Mouse (Mus musculus): ENCODE data around the gene Naa15.
"Not testable (repeated sequence)": the region's sequence is repeated elsewhere in the genome, so short reads cannot be mapped to it uniquely, and the experiment has no call there.

The Naa15 gene

GRCm38 (mm10) chr3:51415098-51416072 lies at the start of gene Naa15:
Gene Naa15, plus strand, starts transcription at chr3:51415148.
- peak; percentile 97 for DNase-seq (ENCODE audit: low spot score)

GRCm38 (mm10) chr3:51365517-51365882 lies 49.4 kb upstream of the Naa15 start:
- DNase-seq (ENCODE audit: low spot score), result no peak

- DNase-seq (ENCODE audit: low spot score), result no peak
Measured at GRCm38 (mm10) chr3:51366926-51367325, 48.0 kb upstream of the Naa15 start.

GRCm38 (mm10) chr3:51368011-51368410 lies 46.9 kb upstream of the Naa15 start:
- DNase-seq (ENCODE audit: low spot score), result no peak

GRCm38 (mm10) chr3:51371826-51372225 lies 43.1 kb upstream of the Naa15 start:
- no peak for DNase-seq (ENCODE audit: low spot score)

GRCm38 (mm10) chr3:51372883-51373282 lies 42.1 kb upstream of the Naa15 start:
- no peak for DNase-seq (ENCODE audit: low spot score)

- DNase-seq (ENCODE audit: low spot score), result no peak
Measured at GRCm38 (mm10) chr3:51373544-51373943, 41.4 kb upstream of the Naa15 start.

- no peak for DNase-seq (ENCODE audit: low spot score)
Measured at GRCm38 (mm10) chr3:51375307-51376265, 39.4 kb upstream of the Naa15 start.

- DNase-seq (ENCODE audit: low spot score), result peak; percentile 63
Measured at GRCm38 (mm10) chr3:51377878-51378664, 36.9 kb upstream of the Naa15 start.

- DNase-seq (ENCODE audit: low spot score), result no peak
Measured at GRCm38 (mm10) chr3:51378665-51378946, 36.3 kb upstream of the Naa15 start.

GRCm38 (mm10) chr3:51379786-51380659 lies 34.9 kb upstream of the Naa15 start:
- DNase-seq (ENCODE audit: low spot score), result peak; percentile 29

GRCm38 (mm10) chr3:51380660-51381014 lies 34.3 kb upstream of the Naa15 start:
- no peak for DNase-seq (ENCODE audit: low spot score)

- DNase-seq (ENCODE audit: low spot score), result no peak
Measured at GRCm38 (mm10) chr3:51383409-51383808, 31.5 kb upstream of the Naa15 start.

GRCm38 (mm10) chr3:51386441-51387133 lies 28.4 kb upstream of the Naa15 start:
- DNase-seq (ENCODE audit: low spot score), result no peak

- no peak for DNase-seq (ENCODE audit: low spot score)
Measured at GRCm38 (mm10) chr3:51387134-51387451, 27.9 kb upstream of the Naa15 start.

- DNase-seq (ENCODE audit: low spot score), result no peak
Measured at GRCm38 (mm10) chr3:51387868-51388381, 27.0 kb upstream of the Naa15 start.

GRCm38 (mm10) chr3:51388904-51389303 lies 26.0 kb upstream of the Naa15 start:
- DNase-seq (ENCODE audit: low spot score), result no peak

- no peak for DNase-seq (ENCODE audit: low spot score)
Measured at GRCm38 (mm10) chr3:51391095-51391494, 23.9 kb upstream of the Naa15 start.

GRCm38 (mm10) chr3:51391591-51391990 lies 23.4 kb upstream of the Naa15 start:
- no peak for DNase-seq (ENCODE audit: low spot score)

- DNase-seq (ENCODE audit: low spot score), result not testable (repeated sequence)
Measured at GRCm38 (mm10) chr3:51393018-51393417, 21.9 kb upstream of the Naa15 start.
